Mouse (Mus musculus): ENCODE measurements at regions not wholly inside any gene's neighbourhood (a gene's known extent, or its start where the extent isn't known, plus 50 kb on each side); places are given as distances from the start of the nearest gene placed in this dataset.

DNA sequence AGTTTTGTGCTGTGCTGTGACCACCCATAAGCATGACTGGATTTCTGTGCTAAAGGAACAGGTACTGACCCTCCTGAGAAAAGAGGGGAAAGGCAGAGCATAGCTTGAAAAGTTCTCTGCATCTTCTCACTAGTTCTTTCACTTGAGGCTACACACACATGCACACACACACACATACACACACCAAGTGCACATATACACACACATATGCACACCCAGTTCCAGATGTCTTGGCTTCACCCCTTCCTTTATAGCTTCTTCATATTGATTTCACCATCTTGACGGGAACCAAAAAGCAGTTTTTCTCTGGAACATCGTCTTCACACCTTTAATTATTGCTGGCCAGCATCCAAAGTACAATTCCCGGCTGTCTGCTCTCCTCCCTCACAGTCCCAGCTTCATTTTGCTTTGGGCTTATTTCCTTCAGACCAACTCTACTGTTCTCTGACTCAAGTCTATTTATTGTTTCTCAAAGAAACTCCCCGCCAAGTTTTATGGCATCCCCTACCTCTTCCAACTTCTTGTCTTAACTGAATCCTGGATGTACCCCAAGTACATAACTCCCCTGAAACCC, 160.2 kb upstream of the Ptgfr start:
- no peaks in the 10 kb centered on the region for H3K36me3 ChIP-seq
- H3K9me3 ChIP-seq = no peaks in the 10 kb centered on the region
- H3K4me1 ChIP-seq (replicated peaks) = no peaks in the 10 kb centered on the region
- no peaks in the 10 kb centered on the region for H3K27me3 ChIP-seq (replicated peaks)
- no peak overlapping the region for H3K27ac ChIP-seq
- 68% methylated on average over 4 of the region's 4 CpGs for WGBS
- ATAC-seq = no peak
- H3K4me2 ChIP-seq (replicated peaks) = no peak overlapping the region
- H3K4me3 ChIP-seq (replicated peaks) = no peak overlapping the region
- H3K9ac ChIP-seq = no peak overlapping the region

DNA sequence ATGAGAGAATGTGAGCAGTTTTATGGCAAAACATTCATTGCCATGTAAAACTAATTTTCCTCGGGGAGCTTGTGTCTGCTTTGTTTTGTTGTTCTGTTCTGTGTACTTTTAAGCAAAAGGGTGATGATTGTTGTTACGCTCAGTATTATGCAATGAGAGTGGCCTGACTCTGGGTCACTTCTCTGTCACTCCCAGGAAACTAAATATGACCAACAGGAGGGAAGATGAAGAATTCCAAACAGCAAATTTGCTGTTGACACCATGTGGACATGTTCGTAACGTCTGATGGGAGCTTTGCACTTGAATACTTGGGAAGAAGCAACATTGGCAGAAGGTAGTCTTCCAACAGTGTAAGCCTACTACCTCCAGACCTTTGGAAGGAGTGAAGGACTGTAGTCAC, 159.7 kb upstream of the Ptgfr start:
- H3K27me3 ChIP-seq (replicated peaks) = no peaks in the 10 kb centered on the region
- H3K4me2 ChIP-seq (replicated peaks) = no peak overlapping the region
- no peak overlapping the region for H3K27ac ChIP-seq
- no peak overlapping the region for H3K9ac ChIP-seq
- no peak overlapping the region for H3K4me3 ChIP-seq (replicated peaks)
- H3K4me1 ChIP-seq (replicated peaks) = no peaks in the 10 kb centered on the region
- no peaks in the 10 kb centered on the region for H3K36me3 ChIP-seq
- H3K9me3 ChIP-seq = no peaks in the 10 kb centered on the region
- ATAC-seq = no peak
- WGBS = 89% methylated on average over 4 of the region's 4 CpGs

DNA sequence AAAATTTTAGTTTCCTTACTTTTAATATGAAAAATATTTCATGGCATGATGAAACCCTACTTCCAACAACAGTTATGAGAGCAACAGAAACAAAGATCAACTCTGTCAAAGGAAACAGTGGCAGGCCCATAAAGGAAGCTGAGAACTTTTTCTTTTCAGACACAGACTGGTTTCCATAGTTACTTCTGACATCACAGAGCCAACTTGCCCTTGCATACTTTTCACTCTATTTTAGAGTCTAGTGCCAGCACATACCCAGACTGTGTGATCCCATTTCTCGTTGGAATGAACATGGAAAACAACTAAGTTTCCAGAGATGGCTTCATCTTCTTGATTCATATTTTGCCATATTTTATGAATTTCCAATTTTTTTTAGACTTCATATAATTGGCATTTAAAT, 150.8 kb upstream of the Ptgfr start:
- Histone ChIP-seq H3K4me1 (replicated peaks) (no peaks in the 10 kb centered on the region), H3K36me3 (no peaks in the 10 kb centered on the region), H3K4me3 (replicated peaks) (no peak overlapping the region), H3K27ac (no peak overlapping the region), H3K4me2 (replicated peaks) (no peak overlapping the region), H3K27me3 (replicated peaks) (no peaks in the 10 kb centered on the region), H3K9ac (no peak overlapping the region), H3K9me3 (no peaks in the 10 kb centered on the region)
- 75% methylated on average over 1 of the region's 1 CpGs for WGBS
- no peak for ATAC-seq

DNA sequence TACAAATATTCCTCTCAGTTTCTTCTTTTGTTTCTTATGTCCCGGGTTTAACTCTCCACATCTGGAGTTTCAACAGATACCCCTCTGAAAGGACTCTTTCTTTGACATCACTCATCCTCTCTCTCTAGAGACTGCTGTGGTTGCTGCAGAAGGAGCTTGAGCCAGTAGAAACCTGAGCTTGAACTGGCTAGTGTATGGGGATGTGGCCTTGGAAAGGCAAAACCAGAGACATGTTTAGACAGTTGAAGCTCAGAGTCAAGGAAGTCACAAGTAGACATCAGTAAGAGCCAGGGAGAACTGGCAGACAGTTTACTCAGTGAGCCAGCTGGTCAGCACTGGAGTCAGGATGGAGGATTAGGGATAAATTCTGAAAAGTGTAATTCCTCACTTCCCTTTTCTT, 140.7 kb upstream of the Ptgfr start:
- WGBS = 47% methylated on average over 1 of the region's 1 CpGs
- no peak for ATAC-seq
- Histone ChIP-seq H3K36me3 (no peaks in the 10 kb centered on the region), H3K9ac (no peak overlapping the region), H3K4me1 (replicated peaks) (no peaks in the 10 kb centered on the region), H3K4me3 (replicated peaks) (no peak overlapping the region), H3K27ac (no peak overlapping the region), H3K9me3 (no peaks in the 10 kb centered on the region), H3K4me2 (replicated peaks) (no peak overlapping the region), H3K27me3 (replicated peaks) (no peaks in the 10 kb centered on the region)

DNA sequence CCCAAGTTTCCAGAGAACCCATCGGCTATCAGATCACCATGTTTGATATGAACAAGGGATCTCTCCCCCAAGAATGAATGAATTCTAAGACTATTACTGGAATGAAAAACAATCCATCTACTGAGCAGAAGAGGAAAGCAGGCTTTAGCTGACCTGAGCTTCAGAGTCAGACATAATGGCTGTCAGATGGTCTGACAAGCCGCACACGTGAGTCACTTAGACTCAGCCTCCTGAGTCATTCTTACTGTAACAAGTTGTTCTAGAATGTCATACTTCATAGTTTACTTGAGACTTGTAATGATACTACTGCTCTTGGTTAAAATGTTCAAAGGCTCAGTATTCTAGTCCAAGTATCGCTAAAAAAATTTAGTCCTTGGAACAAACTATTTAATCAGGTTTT, 140.2 kb upstream of the Ptgfr start:
- Histone ChIP-seq H3K36me3 (no peaks in the 10 kb centered on the region), H3K27me3 (replicated peaks) (no peaks in the 10 kb centered on the region), H3K4me2 (replicated peaks) (no peak overlapping the region), H3K27ac (no peak overlapping the region), H3K9me3 (no peaks in the 10 kb centered on the region), H3K4me1 (replicated peaks) (no peaks in the 10 kb centered on the region), H3K4me3 (replicated peaks) (no peak overlapping the region), H3K9ac (no peak overlapping the region)
- ATAC-seq = no peak
- WGBS = 87% methylated on average over 4 of the region's 4 CpGs

DNA sequence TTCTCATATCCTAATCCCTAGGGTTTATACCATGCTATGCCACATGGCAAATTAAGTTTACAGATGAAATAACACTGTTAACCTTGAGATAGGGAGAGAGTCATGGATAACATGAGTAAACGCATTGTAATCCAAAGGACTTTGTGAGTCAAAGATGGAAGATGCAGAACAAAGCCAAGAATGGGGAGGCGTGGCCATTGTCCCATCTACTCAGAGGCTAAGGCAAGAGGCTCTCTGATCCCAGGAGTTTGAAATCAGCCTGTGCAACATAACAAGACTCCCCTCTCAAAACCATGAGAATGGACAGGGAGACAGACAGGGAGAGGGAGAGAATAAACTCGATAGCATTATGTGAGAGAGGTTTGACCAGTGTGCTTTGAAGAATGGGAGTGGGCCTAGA, 112.4 kb upstream of the Ptgfr start:
- Histone ChIP-seq H3K4me1 (replicated peaks) (no peaks in the 10 kb centered on the region), H3K4me2 (replicated peaks) (no peak overlapping the region), H3K27me3 (replicated peaks) (no peaks in the 10 kb centered on the region), H3K27ac (no peak overlapping the region), H3K4me3 (replicated peaks) (no peak overlapping the region), H3K36me3 (no peaks in the 10 kb centered on the region), H3K9me3 (no peaks in the 10 kb centered on the region), H3K9ac (no peak overlapping the region)
- no peak for ATAC-seq
- 85% methylated on average over 3 of the region's 3 CpGs for WGBS

DNA sequence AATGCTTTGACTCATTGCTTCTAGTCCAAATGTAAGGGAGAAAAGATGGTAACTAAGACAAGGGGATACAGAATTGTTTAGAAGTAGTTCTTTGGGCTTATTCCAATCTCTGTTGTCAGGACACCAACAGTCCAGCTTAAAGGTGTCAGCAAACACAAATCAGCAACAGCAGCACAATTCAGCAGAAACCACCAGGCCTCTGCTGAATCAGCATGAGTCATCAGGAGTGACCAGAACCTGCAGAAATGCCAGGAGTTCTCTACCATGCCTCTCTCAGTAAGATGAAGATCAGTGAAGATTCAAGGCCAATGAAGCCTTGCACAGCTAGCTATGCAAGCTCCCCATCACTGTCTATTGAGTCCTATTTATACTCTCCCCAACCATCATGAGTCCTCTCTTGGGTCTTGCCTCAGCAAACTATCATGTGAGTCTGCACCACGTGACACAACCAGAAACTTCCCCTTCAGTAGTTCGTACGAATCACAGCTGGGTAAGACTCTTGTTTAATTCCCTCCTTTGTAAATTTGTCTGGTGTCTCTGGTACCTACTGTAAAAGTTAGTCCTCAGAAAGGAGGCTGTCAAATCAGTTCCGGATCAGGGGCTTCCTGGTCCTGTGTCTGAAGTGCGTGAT, 110.7 kb upstream of the Ptgfr start:
- Histone ChIP-seq H3K4me1 (replicated peaks) (no peaks in the 10 kb centered on the region), H3K27ac (no peak overlapping the region), H3K27me3 (replicated peaks) (no peaks in the 10 kb centered on the region), H3K36me3 (no peaks in the 10 kb centered on the region), H3K9ac (no peak overlapping the region), H3K4me2 (replicated peaks) (no peak overlapping the region), H3K4me3 (replicated peaks) (no peak overlapping the region), H3K9me3 (no peaks in the 10 kb centered on the region)
- no peak for ATAC-seq
- 86% methylated on average over 5 of the region's 5 CpGs for WGBS

DNA sequence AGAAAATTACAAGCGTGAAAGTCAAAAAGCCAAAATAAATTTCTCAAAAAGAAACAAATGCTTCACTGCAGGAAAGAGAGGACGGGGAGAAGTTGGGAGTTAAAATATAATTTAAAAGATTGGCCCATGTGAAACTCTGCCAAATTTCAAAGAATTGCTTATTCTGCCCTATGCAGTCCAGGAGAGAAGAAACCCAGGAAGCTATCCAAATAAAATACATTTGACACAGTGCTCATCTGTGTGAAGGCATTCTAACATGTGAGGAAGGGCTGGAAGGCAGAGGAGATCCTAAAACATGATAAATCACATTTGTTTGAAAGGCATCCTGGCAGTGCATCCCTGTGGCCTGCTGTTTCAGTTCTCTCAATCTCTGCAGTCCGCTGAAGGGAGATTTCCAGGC, 108.5 kb upstream of the Ptgfr start:
- ATAC-seq = no peak
- Histone ChIP-seq H3K4me2 (replicated peaks) (no peak overlapping the region), H3K9me3 (no peaks in the 10 kb centered on the region), H3K36me3 (no peaks in the 10 kb centered on the region), H3K4me1 (replicated peaks) (no peaks in the 10 kb centered on the region), H3K27me3 (replicated peaks) (no peaks in the 10 kb centered on the region), H3K27ac (no peak overlapping the region), H3K9ac (no peak overlapping the region), H3K4me3 (replicated peaks) (no peak overlapping the region)
- WGBS = 44% methylated on average over 3 of the region's 3 CpGs

DNA sequence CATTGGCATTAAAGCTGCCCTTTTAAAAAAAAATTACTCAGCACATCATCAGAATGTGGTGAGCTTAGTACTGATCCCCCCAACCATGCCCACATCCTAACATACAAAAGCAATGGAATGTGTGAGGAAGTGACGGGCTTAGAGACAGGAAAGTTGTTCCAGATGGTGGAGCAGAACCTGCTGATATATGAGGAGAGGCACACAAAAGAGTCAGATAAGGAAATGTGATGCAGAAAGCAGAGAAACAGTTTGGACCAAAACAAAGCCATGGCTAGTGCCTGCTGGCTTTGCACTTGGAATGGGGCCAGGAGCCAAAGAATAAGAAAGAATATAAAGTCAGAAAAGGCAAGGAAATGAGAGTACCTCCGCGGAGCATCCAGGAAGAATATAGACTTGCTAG, 106.1 kb upstream of the Ptgfr start:
- no peaks in the 10 kb centered on the region for H3K4me1 ChIP-seq (replicated peaks)
- no peak overlapping the region for H3K4me3 ChIP-seq (replicated peaks)
- ATAC-seq = no peak
- H3K27ac ChIP-seq = no peak overlapping the region
- no peaks in the 10 kb centered on the region for H3K9me3 ChIP-seq
- H3K9ac ChIP-seq = no peak overlapping the region
- no peaks in the 10 kb centered on the region for H3K36me3 ChIP-seq
- H3K4me2 ChIP-seq (replicated peaks) = no peak overlapping the region
- 66% methylated on average over 3 of the region's 3 CpGs for WGBS
- H3K27me3 ChIP-seq (replicated peaks) = no peaks in the 10 kb centered on the region

DNA sequence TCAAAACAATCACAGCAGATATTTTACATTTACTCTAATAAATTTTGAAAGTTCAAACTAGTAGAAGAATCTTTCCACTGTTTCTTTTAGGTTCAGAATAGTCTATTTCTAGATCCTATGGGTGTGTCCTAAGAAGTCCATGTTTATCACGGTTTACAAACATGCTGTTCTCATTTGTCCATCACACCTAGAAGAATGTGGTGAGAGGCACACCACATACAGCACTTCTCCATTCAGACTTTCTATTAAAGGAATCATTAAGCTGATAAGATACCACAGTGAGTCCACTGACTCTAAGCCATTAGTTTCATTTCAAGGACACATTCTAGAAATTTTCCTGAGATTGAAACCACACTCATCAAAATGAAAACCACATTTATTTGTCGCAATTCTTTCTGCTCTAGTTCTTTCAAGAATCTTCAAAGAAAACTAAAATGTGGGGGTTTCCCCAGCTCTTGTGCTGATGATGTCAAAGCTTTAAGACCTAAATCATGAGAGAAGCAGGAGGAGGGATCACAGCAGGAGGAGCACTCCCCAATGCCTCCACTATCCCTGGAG, 101.1 kb upstream of the Ptgfr start:
- 74% methylated on average over 2 of the region's 2 CpGs for WGBS
- Histone ChIP-seq H3K4me1 (replicated peaks) (no peaks in the 10 kb centered on the region), H3K9ac (no peak overlapping the region), H3K27me3 (replicated peaks) (no peaks in the 10 kb centered on the region), H3K27ac (no peak overlapping the region), H3K4me2 (replicated peaks) (no peak overlapping the region), H3K4me3 (replicated peaks) (no peak overlapping the region), H3K9me3 (no peaks in the 10 kb centered on the region), H3K36me3 (no peaks in the 10 kb centered on the region)
- ATAC-seq = no peak

DNA sequence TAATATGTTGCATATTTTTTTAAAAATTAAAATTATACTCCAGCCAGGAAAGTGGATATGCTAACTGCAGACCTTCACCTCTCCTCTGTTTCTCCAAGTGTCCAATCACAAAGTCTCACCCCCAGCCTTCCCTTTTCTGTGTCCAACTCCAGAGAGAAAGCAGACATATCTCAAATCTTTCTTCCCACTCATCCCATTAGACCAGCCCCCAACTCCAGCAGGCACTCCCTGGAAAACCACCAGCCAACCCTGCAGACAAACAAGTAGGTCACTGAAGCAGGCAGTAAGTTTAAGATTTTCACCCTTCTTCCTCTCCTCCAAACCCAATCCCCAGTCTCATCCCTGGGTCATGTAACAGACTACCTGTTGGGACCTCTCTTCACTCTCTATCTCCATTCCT, 94.2 kb upstream of the Ptgfr start:
- Histone ChIP-seq H3K27ac (no peak overlapping the region), H3K4me1 (replicated peaks) (no peaks in the 10 kb centered on the region), H3K36me3 (no peaks in the 10 kb centered on the region), H3K4me2 (replicated peaks) (no peak overlapping the region), H3K9me3 (no peaks in the 10 kb centered on the region), H3K27me3 (replicated peaks) (no peaks in the 10 kb centered on the region), H3K9ac (no peak overlapping the region), H3K4me3 (replicated peaks) (no peak overlapping the region)
- ATAC-seq = no peak

DNA sequence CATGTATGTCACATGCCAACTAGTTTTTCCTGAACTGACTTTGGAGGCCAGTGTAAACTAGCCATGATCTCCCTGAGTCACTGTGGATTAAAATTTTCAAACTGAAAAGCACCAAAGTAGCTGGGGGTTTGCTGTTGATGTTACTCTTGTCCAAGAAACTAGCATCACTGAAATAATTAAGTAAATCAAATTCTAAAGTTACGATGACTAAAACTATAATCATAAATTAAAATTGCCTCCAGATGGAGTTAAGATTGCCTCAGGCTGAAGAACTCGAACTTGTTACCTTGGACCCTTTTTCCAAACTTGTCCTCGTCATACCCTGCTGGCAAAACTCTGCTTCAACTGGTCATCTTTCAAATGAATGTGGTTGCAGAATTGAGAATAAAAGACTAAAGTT, 93.7 kb upstream of the Ptgfr start:
- Histone ChIP-seq H3K27me3 (replicated peaks) (no peaks in the 10 kb centered on the region), H3K9me3 (no peaks in the 10 kb centered on the region), H3K9ac (no peak overlapping the region), H3K27ac (no peak overlapping the region), H3K36me3 (no peaks in the 10 kb centered on the region), H3K4me3 (replicated peaks) (no peak overlapping the region), H3K4me1 (replicated peaks) (no peaks in the 10 kb centered on the region), H3K4me2 (replicated peaks) (no peak overlapping the region)
- no peak for ATAC-seq
- 84% methylated on average over 3 of the region's 3 CpGs for WGBS

DNA sequence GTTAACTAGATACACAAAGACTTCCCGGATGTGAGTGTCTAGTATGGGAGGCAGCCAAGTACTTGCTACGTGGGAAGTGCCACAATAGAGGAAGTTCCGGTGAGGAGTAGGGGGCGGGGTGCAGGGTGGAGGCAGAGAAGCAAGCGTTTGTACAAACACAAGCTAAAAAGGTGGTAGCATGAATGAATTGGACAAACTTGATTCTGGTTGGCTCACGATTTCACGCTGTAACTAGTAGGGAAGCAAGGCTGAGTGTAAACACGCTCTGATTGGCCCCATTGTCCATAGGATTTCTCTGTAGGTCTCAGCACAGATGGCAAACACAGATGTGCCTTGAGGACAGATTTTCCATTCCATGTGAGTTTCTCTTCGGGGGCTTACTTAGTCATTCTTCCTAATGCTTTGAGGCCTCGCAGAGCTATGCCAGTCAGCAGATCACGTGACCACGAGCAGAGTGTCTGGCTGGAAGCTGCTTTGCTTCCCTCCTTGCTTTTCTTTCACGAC, 76.6 kb upstream of the Ptgfr start:
- Histone ChIP-seq H3K27ac (no peak overlapping the region), H3K9me3 (no peaks in the 10 kb centered on the region), H3K4me1 (replicated peaks) (no peaks in the 10 kb centered on the region), H3K36me3 (no peaks in the 10 kb centered on the region), H3K27me3 (replicated peaks) (no peaks in the 10 kb centered on the region), H3K9ac (no peak overlapping the region), H3K4me2 (replicated peaks) (no peak overlapping the region), H3K4me3 (replicated peaks) (no peak overlapping the region)
- WGBS = 62% methylated on average over 13 of the region's 13 CpGs
- ATAC-seq = peak; percentile 77
